Mouse (Mus musculus) adrenal gland, postnatal 25 days (tissue): ENCODE results near the gene Grk2. TPM values are rescaled to one million over a fixed set of nuclear protein-coding genes. Genes with fewer than 3 reads are reported as not detected.

Experiments used
- DNase-seq: peaks from one replicate; pipeline ENCODE4 v3.0.0; 2021; ENCODE audit warnings: mixed read lengths
- total RNA-seq: library from RNA; stranded (reverse); gene quantifications from 2 replicates; pipeline ENCODE4 v1.2.3, GENCODE M21; 2021

The Grk2 gene
- total RNA-seq, 1 experiment from 2014 or later, result 45.8 TPM

- peak; percentile 54 for DNase-seq
Observed at GRCm38 (mm10) chr19:4302936-4303639, 2.9 kb downstream of the Grk2 start.

GRCm38 (mm10) chr19:4301735-4302651 lies 4.0 kb downstream of the Grk2 start:
- no peak for DNase-seq

- no peak for DNase-seq
Observed at GRCm38 (mm10) chr19:4300852-4301734, 4.9 kb downstream of the Grk2 start.

- no peak for DNase-seq
Observed at GRCm38 (mm10) chr19:4300271-4300704, 5.7 kb downstream of the Grk2 start.

GRCm38 (mm10) chr19:4299574-4300270 lies 6.3 kb downstream of the Grk2 start:
- DNase-seq, result no peak

GRCm38 (mm10) chr19:4299126-4299525 lies 6.9 kb downstream of the Grk2 start:
- no peak for DNase-seq

- DNase-seq, result no peak
Observed at GRCm38 (mm10) chr19:4298322-4299121, 7.5 kb downstream of the Grk2 start.

- no peak for DNase-seq
Observed at GRCm38 (mm10) chr19:4297851-4298250, 8.2 kb downstream of the Grk2 start.

GRCm38 (mm10) chr19:4296611-4297010 lies 9.4 kb downstream of the Grk2 start:
- no peak for DNase-seq

GRCm38 (mm10) chr19:4295391-4295790 lies 10.6 kb downstream of the Grk2 start:
- no peak for DNase-seq

GRCm38 (mm10) chr19:4294381-4295097 lies 11.5 kb downstream of the Grk2 start:
- DNase-seq, result peak; percentile 41

- no peak for DNase-seq
Observed at GRCm38 (mm10) chr19:4291161-4291560, 14.9 kb downstream of the Grk2 start.

- no peak for DNase-seq
Observed at GRCm38 (mm10) chr19:4290749-4291148, 15.3 kb downstream of the Grk2 start.

GRCm38 (mm10) chr19:4283653-4284052 lies 22.4 kb downstream of the Grk2 start:
- no peak for DNase-seq

- peak; percentile 83 for DNase-seq
Observed at GRCm38 (mm10) chr19:4282898-4283553, 23.0 kb downstream of the Grk2 start, which contains the start of gene Ankrd13d. Ankrd13d (minus strand) TSS chr19:4283137.

- no peak for DNase-seq
Observed at GRCm38 (mm10) chr19:4280425-4280824, 25.6 kb downstream of the Grk2 start.

- DNase-seq, result no peak
Observed at GRCm38 (mm10) chr19:4279487-4279886, 26.5 kb downstream of the Grk2 start.

- no peak for DNase-seq
Observed at GRCm38 (mm10) chr19:4270972-4271371, 35.0 kb downstream of the Grk2 start.

GRCm38 (mm10) chr19:4270187-4270586 lies 35.8 kb downstream of the Grk2 start:
- peak; percentile 41 for DNase-seq
